Mouse (Mus musculus) adipocyte (in vitro differentiated cells): ENCODE results near the gene Rabgap1l.

Experiments
- DNase-seq: peaks from one replicate; pipeline ENCODE4 v3.0.0-alpha.2; 2016; ENCODE audit warnings: low spot score

The Rabgap1l gene

GRCm38 (mm10) chr1:160312658-160313057 lies 480.4 kb downstream of the Rabgap1l start:
- DNase-seq = no peak

DNA sequence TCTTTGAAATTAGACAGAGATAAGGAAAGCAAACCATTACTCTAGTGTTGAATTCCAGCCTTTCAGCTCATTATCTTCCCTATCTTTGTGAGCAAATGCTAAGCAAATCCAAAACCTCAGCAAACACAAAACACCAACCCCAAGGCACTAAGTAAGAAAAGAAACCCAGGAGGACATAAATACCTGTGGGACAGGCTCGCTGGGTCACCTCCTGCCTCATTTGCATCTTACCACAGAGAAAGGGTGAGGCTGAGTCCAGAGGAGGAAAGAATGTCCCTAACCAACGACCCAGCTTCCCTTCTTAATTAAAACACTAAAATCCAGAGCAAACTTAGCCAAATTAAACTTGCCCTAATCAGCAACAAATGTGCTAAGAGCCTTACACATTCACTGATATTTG lies 481.1 kb downstream of the Rabgap1l start:
- no peak for DNase-seq

GRCm38 (mm10) chr1:160309951-160310350 lies 483.1 kb downstream of the Rabgap1l start:
- no peak for DNase-seq

GRCm38 (mm10) chr1:160308996-160309395 lies 484.0 kb downstream of the Rabgap1l start:
- no peak for DNase-seq

GRCm38 (mm10) chr1:160308498-160308897 lies 484.5 kb downstream of the Rabgap1l start:
- DNase-seq = no peak

- DNase-seq = no peak
These were observed 486.0 kb downstream of the Rabgap1l start for GRCm38 (mm10) chr1:160306866-160307616.

GRCm38 (mm10) chr1:160306336-160306735 lies 486.7 kb downstream of the Rabgap1l start:
- no peak for DNase-seq

DNA sequence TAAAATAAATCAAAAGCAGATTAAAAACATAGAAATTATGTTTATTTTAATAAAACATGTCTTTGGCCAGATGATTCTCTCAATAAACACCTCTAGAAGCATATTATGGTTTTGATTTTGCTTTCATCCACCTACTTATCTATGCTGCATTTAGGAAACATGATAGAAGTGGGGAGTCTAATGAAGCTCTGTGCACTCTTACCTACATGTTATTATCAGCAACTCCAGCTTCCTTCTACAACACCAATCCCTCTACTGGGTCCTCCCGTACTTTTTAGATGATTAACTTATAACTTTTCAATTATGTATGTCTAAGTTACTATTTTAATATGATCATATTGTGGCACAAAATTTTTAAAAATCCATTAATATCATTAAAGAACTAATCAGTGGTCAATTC lies 487.2 kb downstream of the Rabgap1l start:
- no peak for DNase-seq

DNA sequence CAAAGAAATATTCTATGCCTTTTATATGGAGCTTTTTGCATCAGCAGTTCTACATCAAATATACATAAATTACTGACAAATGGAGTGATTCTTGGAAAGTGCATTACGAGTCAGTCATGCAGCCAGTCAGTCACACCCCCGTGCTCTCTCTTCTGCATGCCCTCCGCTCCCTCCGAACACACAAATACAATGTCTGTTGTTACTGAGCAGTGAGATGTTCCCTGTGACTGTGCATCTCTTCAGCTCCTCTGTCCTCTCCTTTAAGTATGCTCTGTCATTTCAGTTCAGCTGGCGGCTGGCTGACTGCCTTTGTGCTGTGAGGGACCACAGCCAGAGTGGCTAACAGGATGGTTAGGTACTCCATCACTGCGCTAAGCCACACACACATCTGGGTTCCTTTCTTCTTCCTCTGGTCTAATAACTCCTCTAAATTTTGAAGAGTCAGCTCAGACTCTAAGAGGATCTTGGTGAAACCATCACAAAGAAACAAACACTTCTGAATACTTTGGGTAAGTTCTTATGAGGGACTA lies 488.0 kb downstream of the Rabgap1l start:
- DNase-seq = no peak

GRCm38 (mm10) chr1:160302268-160302667 lies 490.7 kb downstream of the Rabgap1l start:
- no peak for DNase-seq

GRCm38 (mm10) chr1:160301156-160301555 lies 491.9 kb downstream of the Rabgap1l start:
- no peak for DNase-seq

DNA sequence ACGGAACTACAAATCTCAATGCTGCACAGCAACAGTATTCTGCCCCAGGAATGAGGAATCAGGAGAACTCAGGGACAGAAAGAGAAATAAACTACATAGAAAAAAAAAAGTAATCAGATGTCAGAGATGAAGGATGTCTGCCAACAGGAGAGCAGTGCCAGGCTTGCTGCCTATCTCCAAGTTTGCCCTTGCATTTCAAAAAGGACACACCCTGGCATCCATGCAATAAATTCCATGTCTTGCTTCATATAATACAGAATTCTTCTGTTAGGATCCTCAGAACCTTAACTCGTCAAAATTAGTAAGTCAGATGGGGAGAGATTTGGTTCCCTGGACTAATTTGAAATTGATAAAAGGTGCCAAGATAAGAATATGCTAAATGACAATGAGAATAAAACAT lies 492.3 kb downstream of the Rabgap1l start:
- no peak for DNase-seq

GRCm38 (mm10) chr1:160299979-160300378 lies 493.0 kb downstream of the Rabgap1l start:
- DNase-seq = no peak

DNA sequence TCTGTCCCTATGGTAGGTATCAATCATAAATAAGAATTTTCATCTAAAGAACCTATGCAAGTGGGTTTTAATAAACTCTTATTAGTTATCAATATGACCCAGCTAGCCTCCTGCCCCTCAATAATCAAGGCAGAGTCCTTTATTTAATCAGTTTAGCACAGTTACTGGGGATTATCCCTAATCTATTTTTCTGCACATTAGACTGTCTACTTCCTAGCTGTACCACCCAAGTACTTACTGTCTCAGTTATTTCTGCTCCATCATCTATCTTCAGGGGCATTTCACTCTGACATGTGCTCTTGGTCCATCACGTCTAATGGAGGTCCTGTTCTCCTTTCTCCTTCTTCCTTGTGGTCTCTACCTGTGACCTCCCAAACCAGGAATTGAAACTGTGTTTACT lies 494.1 kb downstream of the Rabgap1l start:
- DNase-seq = no peak

DNA sequence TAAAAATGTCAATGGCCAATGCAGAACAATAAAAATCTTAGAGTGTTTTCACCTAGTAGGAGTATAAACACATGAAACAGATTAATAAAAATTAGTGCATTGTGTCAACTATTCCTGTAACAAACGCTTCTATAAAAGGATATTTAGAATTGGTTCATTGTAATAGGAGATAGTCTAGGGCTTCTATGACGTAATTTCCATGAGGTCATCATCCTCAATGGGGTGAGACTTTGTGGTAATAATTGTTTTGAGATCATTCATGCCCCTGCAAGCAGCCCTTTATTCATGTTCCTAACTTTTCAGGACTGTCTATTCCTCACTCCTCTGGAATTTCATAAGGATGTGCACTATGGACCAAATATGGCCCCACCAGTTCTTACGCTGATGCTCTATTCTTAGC lies 495.3 kb downstream of the Rabgap1l start:
- no peak for DNase-seq

DNA sequence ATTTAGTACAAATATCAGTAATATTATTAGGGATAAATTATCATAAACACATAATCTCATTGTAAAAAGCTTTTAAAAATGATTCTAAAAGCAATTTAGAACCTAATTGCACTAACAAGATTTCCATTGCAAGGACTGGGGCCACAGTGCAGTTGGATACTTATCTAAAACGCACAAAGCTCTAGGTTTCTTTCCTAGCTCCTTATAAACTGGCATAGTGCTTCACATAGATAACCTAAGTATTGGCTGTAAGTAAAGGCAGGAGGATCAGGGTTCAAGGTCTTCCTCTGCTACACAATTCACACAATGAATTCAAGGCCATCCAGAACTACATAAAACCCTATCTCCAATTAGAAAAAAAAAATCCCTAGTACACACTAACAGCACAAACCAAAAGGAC lies 497.7 kb downstream of the Rabgap1l start:
- no peak for DNase-seq

- DNase-seq = no peak
These were observed 499.5 kb downstream of the Rabgap1l start for GRCm38 (mm10) chr1:160293488-160293887.

- DNase-seq = no peak
These were observed 501.0 kb downstream of the Rabgap1l start for GRCm38 (mm10) chr1:160292058-160292457.

GRCm38 (mm10) chr1:160290242-160290641 lies 502.8 kb downstream of the Rabgap1l start:
- DNase-seq = no peak

DNA sequence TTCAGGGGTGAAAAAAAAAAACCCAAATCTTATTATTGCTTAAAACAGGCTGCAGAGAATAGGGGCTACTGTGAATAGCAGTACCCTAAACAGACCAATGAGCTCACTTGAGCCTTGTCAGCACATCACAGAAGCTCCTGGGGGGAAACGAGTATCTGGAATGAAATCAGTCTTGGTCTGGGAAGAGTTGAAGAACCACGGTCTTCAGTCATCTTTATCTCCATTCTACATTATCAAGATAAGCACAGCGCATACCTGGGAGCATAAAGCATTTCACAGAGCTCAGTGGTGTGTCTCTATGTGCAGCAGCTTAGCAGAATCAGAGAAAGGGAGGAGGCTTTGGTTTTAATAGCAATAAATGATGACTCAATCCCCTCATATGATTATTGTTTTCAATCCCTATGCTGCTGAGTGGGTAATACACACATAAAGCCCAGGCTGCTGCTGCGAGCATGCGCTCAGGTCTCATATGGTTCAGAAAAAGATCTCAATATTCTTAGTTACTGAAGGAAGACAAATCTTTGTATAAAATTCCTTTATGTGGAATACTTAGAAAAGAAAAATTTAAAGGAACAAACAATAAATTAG lies 505.9 kb downstream of the Rabgap1l start:
- DNase-seq = no peak

DNA sequence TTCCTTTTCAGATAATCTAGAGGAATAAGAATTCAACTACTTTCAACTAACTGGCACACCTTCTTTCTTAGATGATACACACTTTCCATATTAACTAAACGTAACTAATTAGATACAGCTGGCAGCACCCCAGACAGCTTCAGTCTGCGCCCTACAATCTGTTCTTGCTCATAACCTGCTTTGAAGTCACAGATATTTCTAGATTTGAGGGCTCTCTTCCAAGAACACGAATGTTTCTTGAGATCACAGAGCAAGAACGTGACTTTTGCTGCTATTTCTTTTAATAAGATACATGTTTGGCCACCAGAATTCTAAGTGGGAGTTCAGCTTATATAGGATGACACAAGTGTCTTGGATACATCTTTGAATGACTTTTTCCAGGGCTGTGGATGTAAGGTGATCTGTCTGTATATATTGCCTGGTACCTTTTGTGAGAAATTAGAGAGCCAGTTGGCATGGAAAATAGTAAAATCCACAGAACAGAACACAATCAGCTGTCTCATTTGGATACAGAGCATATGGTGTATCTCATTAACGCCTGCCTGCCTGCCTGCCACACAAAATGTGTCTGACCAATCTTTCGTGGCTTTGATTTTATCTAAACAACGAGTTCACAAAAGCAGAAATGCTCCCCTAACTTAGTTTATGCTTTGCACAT lies 506.5 kb downstream of the Rabgap1l start:
- no peak for DNase-seq

DNA sequence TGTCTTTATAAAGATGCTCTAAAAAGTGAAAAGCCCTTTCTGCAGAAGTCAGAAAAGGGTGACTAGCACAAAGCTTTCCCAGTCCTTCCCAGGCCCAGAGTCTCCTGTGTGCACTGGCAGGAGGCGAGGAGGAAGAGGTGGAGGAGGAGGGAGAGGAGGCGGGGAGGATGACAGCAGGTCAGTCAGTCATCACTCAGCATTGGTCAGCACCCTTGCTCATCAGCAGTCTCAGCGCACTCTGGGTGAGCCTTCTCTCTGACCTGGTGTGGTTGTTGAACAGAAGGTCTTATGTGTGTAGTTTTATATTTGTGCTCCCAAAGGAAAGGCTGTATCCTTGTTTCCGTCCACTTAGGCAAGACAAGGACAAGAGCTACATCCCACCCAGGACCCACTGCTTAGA lies 508.8 kb downstream of the Rabgap1l start:
- DNase-seq = no peak
